Mouse (Mus musculus) stomach, embryonic 15.5 days (tissue): Measurements from ENCODE around the gene Slc51b. TPM values are rescaled to one million over a fixed set of nuclear protein-coding genes. Genes with fewer than 3 reads are reported as not detected.

Experiments used
- ATAC-seq: fragments of 200-750 bp; cut with Nextera tagmentation; 2 replicates; pipeline ENCODE4 v1.8.0; 2017; ENCODE audit warnings: low read depth, moderate number of reproducible peaks, moderate TSS enrichment; ENCODE audit not compliant: insufficient read depth, low FRiP score
- H3K27ac ChIP-seq: fragments of 300-500 bp; sonication (generic); 2 replicates; pipeline ENCODE4 v1.5.1; 2015; ENCODE audit warnings: mild to moderate bottlenecking, inconsistent platforms
- H3K27me3 ChIP-seq: fragments of 300-500 bp; sonication (generic); replicated peaks from 2 replicates; pipeline ENCODE4 v1.6.1; 2015; ENCODE audit warnings: inconsistent platforms
- H3K36me3 ChIP-seq: fragments of 300-500 bp; sonication (generic); 2 replicates; pipeline ENCODE4 v1.6.1; 2015; ENCODE audit warnings: inconsistent platforms
- H3K4me1 ChIP-seq: fragments of 300-500 bp; sonication (generic); 2 replicates; pipeline ENCODE4 v1.6.1; 2015; ENCODE audit warnings: inconsistent platforms
- H3K4me2 ChIP-seq: fragments of 300-500 bp; sonication (generic); 2 replicates; pipeline ENCODE4 v1.6.1; 2015; ENCODE audit warnings: mild to moderate bottlenecking, inconsistent platforms
- H3K4me3 ChIP-seq: fragments of 300-500 bp; sonication (generic); replicated peaks from 2 replicates; pipeline ENCODE4 v1.5.1; 2015; ENCODE audit warnings: inconsistent platforms
- H3K9ac ChIP-seq: fragments of 300-500 bp; sonication (generic); 2 replicates; pipeline ENCODE4 v1.6.1; 2015; ENCODE audit warnings: inconsistent platforms
- H3K9me3 ChIP-seq: fragments of 300-500 bp; sonication (generic); 2 replicates; pipeline ENCODE4 v1.6.1; 2016; ENCODE audit warnings: inconsistent platforms
- WGBS: fragments of 180-500 bp; shearing (Covaris S2); methylation state at CpG from one replicate; pipeline ENCODE4 v1.1.7; 2015; 5-methylcytosine and 5-hydroxymethylcytosine counted together
- polyA plus RNA-seq: library from polyadenylated mRNA; unstranded; fragments of >200 nt; fragmentation: Nextera tagmentation; extraction: Ambion mirVana; gene quantifications from 2 replicates; pipeline ENCODE4 v1.2.1, GENCODE M21; 2015

Slc51b gene
- polyA plus RNA-seq, 1 experiment from 2014 or later = 1.6 TPM

- 17% methylated on average over 8 of the region's 8 CpGs for WGBS
- Histone ChIP-seq H3K36me3 (no peaks in the 10 kb centered on the region), H3K4me3 (no peak overlapping the region), H3K27me3 (peaks cover 25% of the 10 kb centered on the region), H3K9ac (no peak overlapping the region), H3K4me2 (0 out of 2 replicates have a peak overlapping the region, but pooled peaks have one; percentile 1), H3K9me3 (no peaks in the 10 kb centered on the region), H3K27ac (peak overlapping the region; percentile 54; the same call in 1 of the 2 replicates), H3K4me1 (peaks cover 20% of the 10 kb centered on the region)
- peak; percentile 47; the same call in 1 of the 2 replicates for ATAC-seq
Measured at GRCm38 (mm10) chr9:65386373-65387140, 36.2 kb downstream of the Slc51b start.

- Histone ChIP-seq H3K9ac (no peak overlapping the region), H3K9me3 (no peaks in the 10 kb centered on the region), H3K36me3 (no peaks in the 10 kb centered on the region), H3K27me3 (peaks cover 3% of the 10 kb centered on the region), H3K4me3 (no peak overlapping the region), H3K27ac (no peak overlapping the region), H3K4me1 (peaks cover 13% of the 10 kb centered on the region), H3K4me2 (no peak overlapping the region)
- WGBS = 42% methylated on average over 3 of the region's 3 CpGs
- no peak for ATAC-seq
Measured at GRCm38 (mm10) chr9:65384276-65384675, 38.5 kb downstream of the Slc51b start.

GRCm38 (mm10) chr9:65382751-65383097, 40.0 kb downstream of the Slc51b start:
- ATAC-seq = no peak
- H3K9me3 ChIP-seq = no peaks in the 10 kb centered on the region
- no peak overlapping the region for H3K9ac ChIP-seq
- H3K4me3 ChIP-seq = no peak overlapping the region
- 57% methylated on average over 3 of the region's 3 CpGs for WGBS
- H3K27ac ChIP-seq = no peak overlapping the region
- no peaks in the 10 kb centered on the region for H3K27me3 ChIP-seq
- H3K36me3 ChIP-seq = no peaks in the 10 kb centered on the region
- no peak overlapping the region for H3K4me2 ChIP-seq
- peaks cover 13% of the 10 kb centered on the region for H3K4me1 ChIP-seq

GRCm38 (mm10) chr9:65382031-65382750, 40.6 kb downstream of the Slc51b start:
- no peak overlapping the region for H3K9ac ChIP-seq
- H3K27me3 ChIP-seq = no peaks in the 10 kb centered on the region
- H3K4me1 ChIP-seq = peaks cover 13% of the 10 kb centered on the region
- no peak overlapping the region for H3K4me3 ChIP-seq
- no peak overlapping the region for H3K27ac ChIP-seq
- no peaks in the 10 kb centered on the region for H3K36me3 ChIP-seq
- no peaks in the 10 kb centered on the region for H3K9me3 ChIP-seq
- H3K4me2 ChIP-seq = no peak overlapping the region
- ATAC-seq = no peak
- WGBS = 59% methylated on average over 6 of the region's 6 CpGs

GRCm38 (mm10) chr9:65381017-65381590, 41.7 kb downstream of the Slc51b start:
- no peaks in the 10 kb centered on the region for H3K9me3 ChIP-seq
- H3K4me1 ChIP-seq = peaks cover 5% of the 10 kb centered on the region
- no peak overlapping the region for H3K4me3 ChIP-seq
- no peak overlapping the region for H3K4me2 ChIP-seq
- no peak overlapping the region for H3K9ac ChIP-seq
- H3K27ac ChIP-seq = no peak overlapping the region
- no peak for ATAC-seq
- WGBS = 67% methylated on average over 4 of the region's 4 CpGs
- H3K36me3 ChIP-seq = no peaks in the 10 kb centered on the region
- no peaks in the 10 kb centered on the region for H3K27me3 ChIP-seq

- Histone ChIP-seq H3K36me3 (no peaks in the 10 kb centered on the region), H3K27ac (no peak overlapping the region), H3K4me1 (no peaks in the 10 kb centered on the region), H3K4me3 (no peak overlapping the region), H3K9me3 (no peaks in the 10 kb centered on the region), H3K27me3 (no peaks in the 10 kb centered on the region), H3K4me2 (no peak overlapping the region), H3K9ac (no peak overlapping the region)
- no peak for ATAC-seq
- WGBS = 83% methylated on average over 9 of the region's 9 CpGs
Measured at GRCm38 (mm10) chr9:65375163-65375934, 47.4 kb downstream of the Slc51b start.

- no peak overlapping the region for H3K27ac ChIP-seq
- H3K9ac ChIP-seq = no peak overlapping the region
- WGBS = 78% methylated on average over 5 of the region's 5 CpGs
- H3K4me3 ChIP-seq = no peak overlapping the region
- H3K4me2 ChIP-seq = no peak overlapping the region
- H3K36me3 ChIP-seq = no peaks in the 10 kb centered on the region
- H3K27me3 ChIP-seq = no peaks in the 10 kb centered on the region
- ATAC-seq = no peak
- no peaks in the 10 kb centered on the region for H3K4me1 ChIP-seq
- no peaks in the 10 kb centered on the region for H3K9me3 ChIP-seq
Measured at GRCm38 (mm10) chr9:65374468-65375162, 48.1 kb downstream of the Slc51b start.

GRCm38 (mm10) chr9:65372449-65372848, 50.3 kb downstream of the Slc51b start:
- ATAC-seq = no peak
- Histone ChIP-seq H3K4me3 (no peak overlapping the region), H3K9me3 (no peaks in the 10 kb centered on the region), H3K27ac (no peak overlapping the region), H3K27me3 (no peaks in the 10 kb centered on the region), H3K9ac (no peak overlapping the region), H3K36me3 (no peaks in the 10 kb centered on the region), H3K4me1 (no peaks in the 10 kb centered on the region), H3K4me2 (no peak overlapping the region)
- WGBS = 70% methylated on average over 4 of the region's 4 CpGs

- Histone ChIP-seq H3K4me3 (no peak overlapping the region), H3K4me1 (no peaks in the 10 kb centered on the region), H3K27me3 (no peaks in the 10 kb centered on the region), H3K27ac (no peak overlapping the region), H3K9ac (no peak overlapping the region), H3K9me3 (no peaks in the 10 kb centered on the region), H3K4me2 (no peak overlapping the region), H3K36me3 (no peaks in the 10 kb centered on the region)
- ATAC-seq = no peak
- 82% methylated on average over 24 of the region's 24 CpGs for WGBS
Measured at GRCm38 (mm10) chr9:65371756-65372155, 51.0 kb downstream of the Slc51b start.

GRCm38 (mm10) chr9:65365721-65366120, 57.0 kb downstream of the Slc51b start:
- Histone ChIP-seq H3K27me3 (no peaks in the 10 kb centered on the region), H3K36me3 (no peaks in the 10 kb centered on the region; the same call in 1 of the 2 replicates), H3K4me3 (no peak overlapping the region), H3K4me1 (no peaks in the 10 kb centered on the region), H3K9ac (no peak overlapping the region), H3K9me3 (no peaks in the 10 kb centered on the region), H3K27ac (no peak overlapping the region), H3K4me2 (no peak overlapping the region)
- ATAC-seq = no peak
- WGBS = 82% methylated on average over 7 of the region's 7 CpGs

GRCm38 (mm10) chr9:65363684-65364083, 59.1 kb downstream of the Slc51b start:
- no peak for ATAC-seq
- H3K36me3 ChIP-seq = peaks cover 8% of the 10 kb centered on the region
- no peaks in the 10 kb centered on the region for H3K27me3 ChIP-seq
- H3K4me2 ChIP-seq = no peak overlapping the region
- H3K4me1 ChIP-seq = no peaks in the 10 kb centered on the region
- WGBS = 39% methylated on average over 9 of the region's 9 CpGs
- no peak overlapping the region for H3K4me3 ChIP-seq
- no peaks in the 10 kb centered on the region for H3K9me3 ChIP-seq
- H3K27ac ChIP-seq = no peak overlapping the region
- H3K9ac ChIP-seq = no peak overlapping the region
